Mouse (Mus musculus): Measurements from ENCODE around the gene Nlrc3. TPM values are rescaled to one million over a fixed set of nuclear protein-coding genes. Genes with fewer than 3 reads are reported as not detected.

Nlrc3 gene
- polyA plus RNA-seq, 1 experiment from 2014 or later, result 0.27 TPM

DNA sequence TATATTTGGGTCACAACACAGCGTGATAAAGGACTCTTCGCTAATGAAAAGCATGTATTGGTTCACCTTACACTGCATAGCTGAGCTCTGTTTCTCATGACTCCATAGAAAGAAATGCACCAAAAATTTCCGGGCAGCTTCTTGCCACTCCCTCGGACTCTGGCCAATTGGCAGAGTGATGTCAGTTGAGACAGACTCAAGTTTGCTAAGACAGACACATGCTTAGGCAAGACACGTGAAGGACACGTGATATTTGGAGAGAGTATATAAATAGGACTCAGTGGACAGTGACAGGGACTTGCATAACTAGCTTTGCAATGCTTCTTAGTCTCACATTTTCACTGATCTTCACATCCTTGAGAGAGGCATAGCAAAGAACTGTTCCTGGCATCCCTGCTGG lies 20.1 kb downstream of the Nlrc3 start:
- ATAC-seq (ENCODE audit: low FRiP score, low TSS enrichment), result no peak
- Histone ChIP-seq H3K27me3 (ENCODE audit: control insufficient read depth, insufficient read depth, low read length) (no peaks in the 10 kb centered on the region), H3K9me3 (ENCODE audit: control insufficient read depth, low read length) (no peaks in the 10 kb centered on the region), H3K4me3 (ENCODE audit: low read depth, low read length) (no peak overlapping the region), H3K27ac (replicated peaks) (no peak overlapping the region), H3K4me2 (replicated peaks; ENCODE audit: low read depth) (no peak overlapping the region), H3K9ac (ENCODE audit: low read length) (no peak overlapping the region), H3K4me1 (replicated peaks; ENCODE audit: control insufficient read depth, insufficient read depth) (no peaks in the 10 kb centered on the region), H3K36me3 (ENCODE audit: control insufficient read depth, insufficient read depth, low read length) (no peaks in the 10 kb centered on the region)
- WGBS, result 74% methylated on average over 6 of the region's 6 CpGs
- TF ChIP-seq EP300 (optimal IDR thresholded peaks at IDR 0.05), result no peak
- TF ChIP-seq CTCF (IDR thresholded peaks at IDR 0.05; ENCODE audit: low read depth), result no peak
- DNase-seq (ENCODE audit: low spot score), result no peak

DNA sequence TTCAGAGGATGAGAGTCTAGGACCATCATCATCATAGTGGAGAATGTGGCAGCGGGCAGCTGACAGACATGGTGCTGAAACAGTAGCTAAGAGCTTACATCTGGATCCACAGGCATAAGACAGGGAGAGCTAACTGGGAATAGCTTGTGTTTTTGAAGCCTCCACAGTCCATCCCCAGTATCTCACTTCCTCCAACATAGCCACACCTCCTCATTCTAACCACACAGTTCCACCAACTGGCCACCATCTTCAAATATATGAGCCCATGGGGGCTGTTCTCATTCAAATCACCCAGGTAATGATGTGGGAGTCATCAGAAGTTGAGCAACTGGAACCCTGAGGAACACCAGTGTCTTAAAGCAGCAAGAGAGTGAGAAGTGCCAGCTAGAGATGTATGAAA lies 25.3 kb downstream of the Nlrc3 start:
- Histone ChIP-seq H3K4me1 (replicated peaks; ENCODE audit: control insufficient read depth, insufficient read depth) (no peaks in the 10 kb centered on the region), H3K27me3 (ENCODE audit: control insufficient read depth, insufficient read depth, low read length) (no peaks in the 10 kb centered on the region), H3K9ac (ENCODE audit: low read length) (no peak overlapping the region), H3K27ac (replicated peaks) (no peak overlapping the region), H3K4me3 (ENCODE audit: low read depth, low read length) (no peak overlapping the region), H3K4me2 (replicated peaks; ENCODE audit: low read depth) (no peak overlapping the region), H3K36me3 (ENCODE audit: control insufficient read depth, insufficient read depth, low read length) (no peaks in the 10 kb centered on the region), H3K9me3 (ENCODE audit: control insufficient read depth, low read length) (no peaks in the 10 kb centered on the region)
- no peak for DNase-seq (ENCODE audit: low spot score)
- ATAC-seq (ENCODE audit: low FRiP score, low TSS enrichment), result no peak
- TF ChIP-seq EP300 (optimal IDR thresholded peaks at IDR 0.05) (no peak), CTCF (IDR thresholded peaks at IDR 0.05; ENCODE audit: low read depth) (no peak)
- 87% methylated on average over 1 of the region's 1 CpGs for WGBS

DNA sequence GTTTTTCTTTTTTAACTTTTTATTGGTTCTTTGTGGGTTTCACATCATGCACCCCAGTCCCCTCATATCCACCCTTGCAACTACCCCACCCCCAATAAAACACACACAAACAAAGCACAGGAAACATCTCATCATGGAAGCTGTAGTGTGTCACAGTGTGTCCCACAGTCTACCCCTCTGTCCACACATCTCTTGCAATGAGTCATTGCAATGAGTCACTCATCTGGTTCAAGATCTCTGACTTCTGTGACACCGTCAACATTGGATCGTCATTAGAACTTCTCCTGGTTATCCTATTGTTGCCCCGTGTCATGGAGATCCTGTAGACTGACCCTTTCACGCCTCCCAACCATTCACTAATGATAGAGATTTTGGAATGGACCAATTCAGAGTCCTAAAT lies 41.7 kb downstream of the Nlrc3 start:
- no peak overlapping the region for H3K9ac ChIP-seq (ENCODE audit: low read length)
- no peaks in the 10 kb centered on the region for H3K9me3 ChIP-seq (ENCODE audit: control insufficient read depth, low read length)
- H3K27me3 ChIP-seq (ENCODE audit: control insufficient read depth, insufficient read depth, low read length), result no peaks in the 10 kb centered on the region
- 78% methylated on average over 4 of the region's 4 CpGs for WGBS
- no peak for TF ChIP-seq EP300 (optimal IDR thresholded peaks at IDR 0.05)
- TF ChIP-seq CTCF (IDR thresholded peaks at IDR 0.05; ENCODE audit: low read depth), result no peak
- no peak for DNase-seq (ENCODE audit: low spot score)
- H3K4me3 ChIP-seq (ENCODE audit: low read depth, low read length), result no peak overlapping the region
- peaks cover 11% of the 10 kb centered on the region for H3K36me3 ChIP-seq (ENCODE audit: control insufficient read depth, insufficient read depth, low read length)
- H3K4me2 ChIP-seq (replicated peaks; ENCODE audit: low read depth), result no peak overlapping the region
- ATAC-seq (ENCODE audit: low FRiP score, low TSS enrichment), result no peak
- H3K27ac ChIP-seq (replicated peaks), result no peak overlapping the region
- H3K4me1 ChIP-seq (replicated peaks; ENCODE audit: control insufficient read depth, insufficient read depth), result no peaks in the 10 kb centered on the region

DNA sequence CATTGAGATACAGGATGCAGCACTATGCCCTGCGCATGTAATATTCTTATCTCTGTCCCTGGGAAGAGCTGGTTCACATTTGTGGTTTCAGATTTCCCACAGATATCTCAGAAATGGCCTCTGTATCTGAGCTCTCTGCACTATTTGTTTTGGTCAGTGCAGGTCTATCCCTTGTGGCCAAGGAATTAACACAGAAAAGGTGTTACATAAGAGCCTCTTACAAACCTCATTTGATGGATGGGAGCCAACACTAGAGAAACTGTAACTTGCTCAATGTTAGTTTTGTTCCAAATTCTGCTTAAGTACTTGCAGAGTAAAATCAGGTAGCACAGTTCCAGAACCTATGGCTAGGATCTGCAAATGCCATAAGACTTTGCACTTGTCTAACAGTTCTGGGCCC lies 42.3 kb downstream of the Nlrc3 start:
- Histone ChIP-seq H3K9me3 (ENCODE audit: control insufficient read depth, low read length) (no peaks in the 10 kb centered on the region), H3K27me3 (ENCODE audit: control insufficient read depth, insufficient read depth, low read length) (no peaks in the 10 kb centered on the region), H3K4me1 (replicated peaks; ENCODE audit: control insufficient read depth, insufficient read depth) (no peaks in the 10 kb centered on the region), H3K4me2 (replicated peaks; ENCODE audit: low read depth) (no peak overlapping the region), H3K27ac (replicated peaks) (no peak overlapping the region), H3K9ac (ENCODE audit: low read length) (no peak overlapping the region), H3K4me3 (ENCODE audit: low read depth, low read length) (no peak overlapping the region), H3K36me3 (ENCODE audit: control insufficient read depth, insufficient read depth, low read length) (peaks cover 11% of the 10 kb centered on the region)
- DNase-seq (ENCODE audit: low spot score) (no peak), ATAC-seq (ENCODE audit: low FRiP score, low TSS enrichment) (no peak)
- TF ChIP-seq CTCF (IDR thresholded peaks at IDR 0.05; ENCODE audit: low read depth), result no peak
- no peak for TF ChIP-seq EP300 (optimal IDR thresholded peaks at IDR 0.05)
- WGBS, result 94% methylated on average over 1 of the region's 1 CpGs

DNA sequence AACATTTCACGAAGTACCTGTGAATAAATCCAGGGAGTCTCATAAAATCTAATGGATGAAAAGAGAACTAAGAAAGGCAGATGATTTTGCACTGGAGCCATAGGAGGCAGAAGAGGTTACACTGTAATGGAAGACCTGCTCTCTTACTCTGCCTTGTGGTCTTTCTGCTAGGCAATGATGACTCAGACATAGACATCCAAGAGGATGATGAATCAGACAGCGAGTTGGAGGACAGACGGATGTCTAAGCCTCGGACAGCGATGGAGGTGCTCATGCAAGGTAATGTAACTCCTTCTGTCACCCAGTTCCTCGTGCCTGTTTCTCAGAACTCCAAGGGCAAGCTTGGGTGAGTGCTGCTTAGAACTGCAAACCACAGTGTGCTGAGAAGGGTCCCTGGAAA lies 42.9 kb downstream of the Nlrc3 start:
- no peak overlapping the region for H3K4me3 ChIP-seq (ENCODE audit: low read depth, low read length)
- TF ChIP-seq CTCF (IDR thresholded peaks at IDR 0.05; ENCODE audit: low read depth) (no peak), EP300 (optimal IDR thresholded peaks at IDR 0.05) (no peak)
- 92% methylated on average over 6 of the region's 6 CpGs for WGBS
- H3K27ac ChIP-seq (replicated peaks), result no peak overlapping the region
- H3K36me3 ChIP-seq (ENCODE audit: control insufficient read depth, insufficient read depth, low read length), result peaks cover 11% of the 10 kb centered on the region
- no peaks in the 10 kb centered on the region for H3K9me3 ChIP-seq (ENCODE audit: control insufficient read depth, low read length)
- H3K4me1 ChIP-seq (replicated peaks; ENCODE audit: control insufficient read depth, insufficient read depth), result no peaks in the 10 kb centered on the region
- H3K9ac ChIP-seq (ENCODE audit: low read length), result no peak overlapping the region
- no peak for ATAC-seq (ENCODE audit: low FRiP score, low TSS enrichment)
- DNase-seq (ENCODE audit: low spot score), result no peak
- H3K27me3 ChIP-seq (ENCODE audit: control insufficient read depth, insufficient read depth, low read length), result no peaks in the 10 kb centered on the region
- no peak overlapping the region for H3K4me2 ChIP-seq (replicated peaks; ENCODE audit: low read depth)

DNA sequence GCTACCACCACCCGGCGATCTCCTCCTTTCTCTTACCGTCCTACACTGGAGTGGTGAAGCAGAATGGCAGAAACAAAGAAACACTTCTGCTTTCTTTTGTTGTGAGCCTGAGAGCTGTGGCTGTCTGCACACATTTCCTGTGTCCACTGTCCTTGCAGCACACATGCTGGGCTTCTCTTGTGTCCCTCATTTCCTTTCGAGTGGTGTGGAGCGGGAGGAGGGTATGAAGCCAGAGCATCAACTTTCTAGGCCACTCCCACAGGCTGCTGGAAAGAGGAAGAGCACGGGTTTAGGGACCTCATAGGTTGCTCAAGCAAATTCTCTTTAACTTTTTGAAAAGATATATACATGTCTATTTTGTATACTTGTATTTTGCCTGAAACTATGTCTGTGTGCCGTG lies 47.3 kb downstream of the Nlrc3 start:
- H3K4me2 ChIP-seq (replicated peaks; ENCODE audit: low read depth), result no peak overlapping the region
- H3K4me1 ChIP-seq (replicated peaks; ENCODE audit: control insufficient read depth, insufficient read depth), result no peaks in the 10 kb centered on the region
- WGBS, result 74% methylated on average over 7 of the region's 7 CpGs
- H3K36me3 ChIP-seq (ENCODE audit: control insufficient read depth, insufficient read depth, low read length), result peaks cover 10% of the 10 kb centered on the region; the same call in 1 of the 2 replicates
- H3K9me3 ChIP-seq (ENCODE audit: control insufficient read depth, low read length), result no peaks in the 10 kb centered on the region
- no peaks in the 10 kb centered on the region for H3K27me3 ChIP-seq (ENCODE audit: control insufficient read depth, insufficient read depth, low read length)
- no peak overlapping the region for H3K4me3 ChIP-seq (ENCODE audit: low read depth, low read length)
- no peak overlapping the region for H3K27ac ChIP-seq (replicated peaks)
- ATAC-seq (ENCODE audit: low FRiP score, low TSS enrichment) (no peak), DNase-seq (ENCODE audit: low spot score) (no peak)
- TF ChIP-seq CTCF (IDR thresholded peaks at IDR 0.05; ENCODE audit: low read depth) (no peak), EP300 (optimal IDR thresholded peaks at IDR 0.05) (no peak)
- no peak overlapping the region for H3K9ac ChIP-seq (ENCODE audit: low read length)

Measured in stomach, postnatal 0 days (tissue).